Mouse (Mus musculus): Measurements from ENCODE around the gene Capzb. TPM values are rescaled to one million over a fixed set of nuclear protein-coding genes. Genes with fewer than 3 reads are reported as not detected.

Capzb gene
- polyA plus RNA-seq, 1 experiment from 2014 or later, result 335 TPM

- no peaks in the 10 kb centered on the region for H3K36me3 ChIP-seq
- peaks cover 45% of the 10 kb centered on the region for H3K4me1 ChIP-seq
- H3K27me3 ChIP-seq, result no peaks in the 10 kb centered on the region
- no peaks in the 10 kb centered on the region for H3K9me3 ChIP-seq (replicated peaks)
- no peak for ATAC-seq (ENCODE audit: low FRiP score)
- H3K27ac ChIP-seq, result no peak overlapping the region
- 73% methylated on average over 3 of the region's 3 CpGs for WGBS
- H3K9ac ChIP-seq, result no peak overlapping the region
- H3K4me2 ChIP-seq (replicated peaks), result no peak overlapping the region
- H3K4me3 ChIP-seq, result no peak overlapping the region
Observed at GRCm38 (mm10) chr4:139218539-139218938, 25.8 kb downstream of the Capzb start.

- ATAC-seq (ENCODE audit: low FRiP score), result no peak
- 51% methylated on average over 4 of the region's 4 CpGs for WGBS
- no peaks in the 10 kb centered on the region for H3K27me3 ChIP-seq
- no peaks in the 10 kb centered on the region for H3K9me3 ChIP-seq (replicated peaks)
- H3K36me3 ChIP-seq, result no peaks in the 10 kb centered on the region
- H3K4me2 ChIP-seq (replicated peaks), result no peak overlapping the region
- H3K4me3 ChIP-seq, result no peak overlapping the region
- peaks cover 39% of the 10 kb centered on the region for H3K4me1 ChIP-seq
- H3K9ac ChIP-seq, result no peak overlapping the region
- H3K27ac ChIP-seq, result no peak overlapping the region
Observed at GRCm38 (mm10) chr4:139219656-139220055, 27.0 kb downstream of the Capzb start.

DNA sequence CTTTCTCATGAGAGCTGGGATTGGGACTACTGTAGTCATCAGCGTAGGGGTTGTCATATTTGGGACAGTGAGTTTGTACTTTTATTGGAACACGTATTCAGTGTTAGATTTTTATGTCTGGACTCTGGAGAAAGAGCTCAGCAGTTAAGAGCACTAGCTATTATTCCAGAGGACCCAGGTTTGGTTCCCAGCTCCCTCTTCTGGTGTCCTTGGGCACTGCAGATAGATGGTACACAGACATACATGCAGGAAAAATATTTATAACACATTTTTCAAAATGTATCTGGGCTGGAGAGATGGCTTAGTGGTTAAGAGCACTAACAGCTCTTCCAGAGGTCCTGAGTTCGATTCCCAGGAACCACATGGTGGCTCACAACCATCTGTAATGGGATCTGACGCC is 28.3 kb downstream of the Capzb start:
- WGBS, result 96% methylated on average over 4 of the region's 4 CpGs

GRCm38 (mm10) chr4:139221837-139222236 is 29.1 kb downstream of the Capzb start:
- no peaks in the 10 kb centered on the region for H3K9me3 ChIP-seq (replicated peaks)
- ATAC-seq (ENCODE audit: low FRiP score), result no peak
- no peak overlapping the region for H3K9ac ChIP-seq
- H3K27ac ChIP-seq, result no peak overlapping the region
- H3K4me2 ChIP-seq (replicated peaks), result no peak overlapping the region
- peaks cover 11% of the 10 kb centered on the region for H3K36me3 ChIP-seq
- H3K4me3 ChIP-seq, result no peak overlapping the region
- 91% methylated on average over 4 of the region's 4 CpGs for WGBS
- H3K4me1 ChIP-seq, result peaks cover 29% of the 10 kb centered on the region
- H3K27me3 ChIP-seq, result no peaks in the 10 kb centered on the region

More for the DNA sequence above, 28.3 kb downstream of the Capzb start:
- H3K27ac ChIP-seq, result no peak overlapping the region
- no peak for ATAC-seq (ENCODE audit: low FRiP score)
- no peak overlapping the region for H3K4me3 ChIP-seq
- no peaks in the 10 kb centered on the region for H3K27me3 ChIP-seq
- no peaks in the 10 kb centered on the region for H3K9me3 ChIP-seq (replicated peaks)
- peaks cover 5% of the 10 kb centered on the region for H3K36me3 ChIP-seq
- H3K4me1 ChIP-seq, result peaks cover 34% of the 10 kb centered on the region
- H3K4me2 ChIP-seq (replicated peaks), result no peak overlapping the region
- H3K9ac ChIP-seq, result no peak overlapping the region

GRCm38 (mm10) chr4:139225115-139225514 is 32.4 kb downstream of the Capzb start:
- Histone ChIP-seq H3K4me3 (no peak overlapping the region), H3K4me2 (replicated peaks) (no peak overlapping the region), H3K36me3 (peaks cover 11% of the 10 kb centered on the region), H3K9ac (no peak overlapping the region), H3K4me1 (peaks cover 16% of the 10 kb centered on the region; the same call in 1 of the 2 replicates), H3K9me3 (replicated peaks) (no peaks in the 10 kb centered on the region), H3K27me3 (no peaks in the 10 kb centered on the region), H3K27ac (no peak overlapping the region)
- no peak for ATAC-seq (ENCODE audit: low FRiP score)
- 66% methylated on average over 5 of the region's 5 CpGs for WGBS

GRCm38 (mm10) chr4:139225944-139226343 is 33.2 kb downstream of the Capzb start:
- Histone ChIP-seq H3K27me3 (no peaks in the 10 kb centered on the region), H3K9me3 (replicated peaks) (no peaks in the 10 kb centered on the region), H3K4me3 (no peak overlapping the region), H3K4me1 (peaks cover 24% of the 10 kb centered on the region), H3K9ac (no peak overlapping the region), H3K27ac (no peak overlapping the region), H3K4me2 (replicated peaks) (no peak overlapping the region), H3K36me3 (peaks cover 11% of the 10 kb centered on the region)
- ATAC-seq (ENCODE audit: low FRiP score), result no peak
- WGBS, result 91% methylated on average over 4 of the region's 4 CpGs

DNA sequence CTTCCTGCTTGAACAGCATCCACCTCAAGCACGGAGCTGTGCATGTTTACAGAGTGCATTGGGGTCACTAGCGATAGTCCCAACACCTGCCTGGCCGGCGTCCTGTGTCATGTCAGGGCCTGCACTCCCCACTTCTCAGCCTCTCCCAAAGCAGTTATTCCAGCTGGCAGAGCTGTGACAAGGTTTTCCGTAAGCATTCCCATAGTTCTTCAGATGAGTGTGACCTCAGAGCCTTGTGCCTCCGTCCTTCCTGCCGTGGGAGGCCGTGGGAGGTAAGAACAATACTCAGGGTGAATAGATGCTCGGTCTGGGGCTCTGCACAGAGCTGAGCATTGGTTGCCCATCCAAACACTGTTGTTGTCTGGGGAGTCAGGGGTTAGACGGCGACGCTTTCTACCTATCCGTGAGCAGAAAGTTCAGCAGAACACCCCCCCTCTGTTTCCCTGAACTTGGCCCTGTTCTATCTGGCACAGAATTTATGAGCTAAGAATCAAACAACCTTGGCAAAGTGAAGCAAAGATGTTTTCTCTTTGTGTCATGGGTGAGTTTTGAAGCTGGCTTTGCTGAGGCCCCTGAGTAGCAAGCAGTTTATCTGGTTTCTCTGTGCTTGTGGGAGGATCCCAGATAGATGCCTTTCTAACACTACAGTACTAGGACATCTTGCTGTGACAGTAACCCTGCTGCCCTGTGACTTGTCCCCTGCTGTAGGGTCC is 34.0 kb downstream of the Capzb start:
- Histone ChIP-seq H3K4me3 (no peak overlapping the region), H3K36me3 (peaks cover 11% of the 10 kb centered on the region), H3K27ac (no peak overlapping the region), H3K9ac (no peak overlapping the region), H3K27me3 (no peaks in the 10 kb centered on the region), H3K4me2 (replicated peaks) (no peak overlapping the region), H3K4me1 (peaks cover 29% of the 10 kb centered on the region), H3K9me3 (replicated peaks) (no peaks in the 10 kb centered on the region)
- ATAC-seq (ENCODE audit: low FRiP score), result no peak
- WGBS, result 70% methylated on average over 13 of the region's 13 CpGs

DNA sequence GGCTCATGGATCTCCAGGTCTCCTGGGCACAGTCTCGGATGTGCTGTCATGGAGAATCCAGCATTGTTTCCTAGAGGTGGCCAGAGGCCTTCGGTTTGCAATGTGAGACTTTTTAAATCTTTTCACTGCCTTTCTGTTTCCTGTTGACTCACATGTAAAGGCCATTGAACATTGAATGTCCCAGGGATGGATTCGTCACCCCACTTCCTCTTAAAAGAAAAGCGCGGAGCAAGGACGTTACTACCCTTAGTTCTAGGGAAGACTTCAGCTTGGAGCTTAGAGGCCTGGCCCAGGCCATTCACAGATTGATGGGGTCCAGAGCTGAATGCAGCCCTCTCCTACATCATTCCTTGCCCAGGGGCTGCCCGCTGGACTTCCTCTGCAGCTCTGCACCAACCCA is 35.2 kb downstream of the Capzb start:
- no peak overlapping the region for H3K4me3 ChIP-seq
- no peak overlapping the region for H3K4me2 ChIP-seq (replicated peaks)
- no peak overlapping the region for H3K9ac ChIP-seq
- WGBS, result 91% methylated on average over 7 of the region's 7 CpGs
- no peaks in the 10 kb centered on the region for H3K9me3 ChIP-seq (replicated peaks)
- no peak for ATAC-seq (ENCODE audit: low FRiP score)
- no peak overlapping the region for H3K27ac ChIP-seq
- H3K36me3 ChIP-seq, result peaks cover 11% of the 10 kb centered on the region
- no peaks in the 10 kb centered on the region for H3K27me3 ChIP-seq
- peaks cover 37% of the 10 kb centered on the region for H3K4me1 ChIP-seq

GRCm38 (mm10) chr4:139229271-139229670 is 36.6 kb downstream of the Capzb start:
- H3K4me3 ChIP-seq, result no peak overlapping the region
- H3K4me2 ChIP-seq (replicated peaks), result no peak overlapping the region
- no peaks in the 10 kb centered on the region for H3K27me3 ChIP-seq
- peaks cover 42% of the 10 kb centered on the region for H3K4me1 ChIP-seq
- 95% methylated on average over 5 of the region's 5 CpGs for WGBS
- H3K9ac ChIP-seq, result no peak overlapping the region
- no peaks in the 10 kb centered on the region for H3K9me3 ChIP-seq (replicated peaks)
- ATAC-seq (ENCODE audit: low FRiP score), result no peak
- peaks cover 14% of the 10 kb centered on the region for H3K36me3 ChIP-seq
- H3K27ac ChIP-seq, result no peak overlapping the region

DNA sequence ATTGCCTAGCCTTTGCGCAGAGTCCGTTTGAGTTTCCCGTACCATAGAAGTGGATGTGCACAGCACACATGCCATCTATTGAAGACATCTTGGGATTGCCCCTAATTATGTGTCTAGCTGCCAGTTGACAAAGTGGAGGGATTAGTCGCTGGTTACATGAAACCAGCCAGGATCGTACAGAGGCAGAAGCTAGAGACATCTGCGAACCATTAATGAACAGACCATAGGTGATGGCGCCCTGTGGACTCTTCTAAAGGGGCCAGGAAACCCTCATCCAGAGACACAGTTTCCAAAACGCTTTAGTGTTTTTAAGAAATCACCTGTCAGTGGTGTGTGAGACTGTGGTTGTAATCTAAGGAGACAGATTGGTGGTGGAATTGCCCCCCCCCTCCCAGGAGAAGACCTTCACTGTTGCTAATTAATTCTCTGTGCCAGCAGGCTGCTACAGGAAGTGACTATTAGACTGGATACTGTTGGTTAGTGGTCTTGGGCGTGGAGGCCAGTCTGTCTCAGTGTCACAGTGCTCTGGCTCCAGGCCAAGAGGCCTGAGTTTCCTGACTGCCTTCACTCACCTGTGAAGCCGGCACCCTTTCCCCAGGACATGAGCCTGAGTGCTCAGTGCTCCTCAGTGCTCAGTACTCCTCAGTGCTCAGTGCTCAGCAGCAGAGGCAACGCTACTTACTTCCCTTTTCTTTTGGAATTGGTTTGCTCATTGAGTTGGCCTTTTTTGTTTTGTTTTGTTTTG is 37.8 kb downstream of the Capzb start:
- H3K4me3 ChIP-seq, result no peak overlapping the region
- H3K9me3 ChIP-seq (replicated peaks), result no peaks in the 10 kb centered on the region
- no peak overlapping the region for H3K9ac ChIP-seq
- H3K4me2 ChIP-seq (replicated peaks), result no peak overlapping the region
- peaks cover 35% of the 10 kb centered on the region for H3K4me1 ChIP-seq
- H3K36me3 ChIP-seq, result peaks cover 16% of the 10 kb centered on the region
- 69% methylated on average over 11 of the region's 11 CpGs for WGBS
- no peaks in the 10 kb centered on the region for H3K27me3 ChIP-seq
- H3K27ac ChIP-seq, result no peak overlapping the region
- ATAC-seq (ENCODE audit: low FRiP score), result no peak

- Histone ChIP-seq H3K9ac (no peak overlapping the region), H3K4me1 (peaks cover 35% of the 10 kb centered on the region), H3K36me3 (peaks cover 10% of the 10 kb centered on the region; the same call in 1 of the 2 replicates), H3K27me3 (no peaks in the 10 kb centered on the region), H3K9me3 (replicated peaks) (no peaks in the 10 kb centered on the region), H3K4me2 (replicated peaks) (no peak overlapping the region), H3K27ac (no peak overlapping the region), H3K4me3 (no peak overlapping the region)
- WGBS, result 79% methylated on average over 8 of the region's 8 CpGs
- no peak for ATAC-seq (ENCODE audit: low FRiP score)
Observed at GRCm38 (mm10) chr4:139231163-139231562, 38.5 kb downstream of the Capzb start.

DNA sequence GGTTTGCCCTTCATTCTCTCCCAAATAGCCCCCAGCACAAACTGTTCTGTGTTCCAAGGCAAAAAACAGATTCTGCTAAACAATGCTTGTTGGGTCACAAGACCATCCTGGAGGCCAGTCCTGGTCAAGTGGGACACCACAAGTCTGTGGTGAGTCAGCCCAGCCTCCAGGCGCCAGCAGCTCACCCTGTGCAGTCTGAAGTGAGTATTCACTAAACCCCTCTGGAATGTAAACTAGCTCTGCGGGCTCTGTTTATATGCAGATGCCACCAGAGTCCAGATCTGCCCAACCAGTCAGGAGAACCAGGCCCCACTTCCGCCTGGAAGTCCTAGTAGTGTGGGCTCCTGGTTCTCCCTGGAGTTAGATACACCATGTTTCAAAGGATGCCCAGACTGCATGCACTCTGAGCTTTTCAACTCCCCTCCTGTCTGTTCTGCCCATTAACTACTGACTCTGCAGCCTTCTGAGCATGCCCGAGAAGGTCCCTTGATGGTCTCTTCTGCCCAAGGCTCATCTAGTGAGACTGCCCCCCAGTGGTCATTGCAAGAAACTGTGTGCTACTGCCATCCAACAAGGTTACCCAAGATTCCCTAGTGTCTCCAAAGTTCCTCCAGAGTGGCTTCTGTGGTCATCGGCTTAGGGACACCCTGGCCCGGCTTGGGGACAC is 39.9 kb downstream of the Capzb start:
- ATAC-seq (ENCODE audit: low FRiP score), result no peak
- Histone ChIP-seq H3K9me3 (replicated peaks) (no peaks in the 10 kb centered on the region), H3K4me3 (no peak overlapping the region), H3K4me2 (replicated peaks) (no peak overlapping the region), H3K27ac (no peak overlapping the region), H3K4me1 (peaks cover 28% of the 10 kb centered on the region), H3K9ac (no peak overlapping the region), H3K27me3 (no peaks in the 10 kb centered on the region), H3K36me3 (0 out of 2 replicates have a peak, but pooled peaks cover 5% of the 10 kb centered on the region)
- 42% methylated on average over 6 of the region's 6 CpGs for WGBS
